Mouse (Mus musculus): ENCODE measurements around the gene Tll1.
"Not testable (repeated sequence)": the region's sequence is repeated elsewhere in the genome, so short reads cannot be mapped to it uniquely, and the experiment has no call there.

Tll1 gene

DNA sequence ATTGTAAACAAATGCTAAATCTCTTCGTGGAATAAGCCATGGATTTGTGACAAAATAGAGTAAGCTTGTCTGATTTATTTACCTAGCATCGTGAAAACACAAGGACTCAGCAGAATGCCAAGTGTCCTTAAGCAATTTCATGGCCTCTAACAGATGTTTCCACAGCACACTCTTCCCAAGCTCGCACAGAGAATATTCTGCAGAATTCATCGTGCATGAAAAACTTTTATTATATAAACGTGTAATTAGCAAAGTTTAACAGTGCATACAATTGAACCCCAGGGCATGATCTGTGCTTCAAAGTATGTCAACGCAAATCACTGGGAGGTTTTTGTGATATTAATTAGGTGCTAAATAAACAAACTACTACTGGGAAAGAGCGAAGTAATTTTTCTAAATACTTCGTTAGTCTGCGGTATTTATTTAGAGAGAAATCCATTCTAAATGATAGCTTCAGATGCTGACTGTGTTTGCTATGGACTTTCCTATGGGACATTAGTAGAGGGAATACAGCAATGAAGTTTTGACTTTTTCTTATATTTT is 158.0 kb downstream of the Tll1 start:
- Histone ChIP-seq H3K4me1 (replicated peaks; ENCODE audit: low read depth, low read length) (no peaks in the 10 kb centered on the region), H3K27me3 (ENCODE audit: insufficient read depth, low read length) (no peaks in the 10 kb centered on the region), H3K4me3 (replicated peaks; ENCODE audit: low read length) (no peak overlapping the region), H3K36me3 (ENCODE audit: insufficient read depth, low read length) (no peaks in the 10 kb centered on the region), H3K9me3 (ENCODE audit: low read length) (no peaks in the 10 kb centered on the region)
- TF ChIP-seq NANOG (IDR thresholded peaks at IDR 0.05; ENCODE audit: borderline replicate concordance, low read length) (no peak), CTCF (conservative IDR thresholded peaks at IDR 0.05; ENCODE audit: low read length) (no peak), POU5F1 (IDR thresholded peaks at IDR 0.05; ENCODE audit: borderline replicate concordance, low read length) (no peak)

DNA sequence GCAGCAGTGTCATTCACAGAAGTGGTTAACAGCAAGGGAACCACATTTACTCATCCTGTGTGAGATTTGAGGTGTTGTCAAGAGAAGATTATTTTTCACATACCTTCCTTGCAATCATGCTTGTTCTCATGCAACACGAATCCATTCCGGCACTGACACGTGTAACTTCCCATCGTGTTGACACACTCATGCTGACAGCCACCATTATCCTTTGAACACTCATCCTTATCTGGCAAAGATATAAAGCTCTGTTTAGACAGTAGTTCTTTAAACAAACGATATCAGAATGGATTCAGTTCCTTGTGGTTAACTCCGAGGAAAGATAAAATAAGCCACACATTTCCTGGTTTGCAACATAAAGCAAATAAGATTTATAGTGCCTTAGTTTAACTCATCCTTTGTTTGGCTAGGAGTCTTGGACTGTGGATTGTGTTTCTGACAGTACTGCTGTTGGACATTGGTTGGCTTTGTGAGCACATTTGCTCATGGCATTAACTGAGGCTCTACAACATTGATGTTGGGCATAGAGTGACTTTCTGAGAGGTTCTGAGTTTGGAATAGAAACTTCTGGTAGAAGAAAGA is 164.7 kb downstream of the Tll1 start:
- Histone ChIP-seq H3K4me3 (replicated peaks; ENCODE audit: low read length) (no peak overlapping the region), H3K4me1 (replicated peaks; ENCODE audit: low read depth, low read length) (no peaks in the 10 kb centered on the region), H3K36me3 (ENCODE audit: insufficient read depth, low read length) (no peaks in the 10 kb centered on the region), H3K9me3 (ENCODE audit: low read length) (no peaks in the 10 kb centered on the region), H3K27me3 (ENCODE audit: insufficient read depth, low read length) (no peaks in the 10 kb centered on the region)
- TF ChIP-seq CTCF (conservative IDR thresholded peaks at IDR 0.05; ENCODE audit: low read length): no peak
- no peak for TF ChIP-seq NANOG (IDR thresholded peaks at IDR 0.05; ENCODE audit: borderline replicate concordance, low read length)
- TF ChIP-seq POU5F1 (IDR thresholded peaks at IDR 0.05; ENCODE audit: borderline replicate concordance, low read length): no peak

- H3K4me1 ChIP-seq (replicated peaks; ENCODE audit: low read depth, low read length): no peaks in the 10 kb centered on the region
- H3K9me3 ChIP-seq (ENCODE audit: low read length): no peaks in the 10 kb centered on the region
- TF ChIP-seq POU5F1 (IDR thresholded peaks at IDR 0.05; ENCODE audit: borderline replicate concordance, low read length) (no peak), NANOG (IDR thresholded peaks at IDR 0.05; ENCODE audit: borderline replicate concordance, low read length) (no peak), CTCF (conservative IDR thresholded peaks at IDR 0.05; ENCODE audit: low read length) (no peak)
- H3K36me3 ChIP-seq (ENCODE audit: insufficient read depth, low read length): no peaks in the 10 kb centered on the region
- no peaks in the 10 kb centered on the region for H3K27me3 ChIP-seq (ENCODE audit: insufficient read depth, low read length)
- no peak overlapping the region for H3K4me3 ChIP-seq (replicated peaks; ENCODE audit: low read length)
These were observed 175.2 kb downstream of the Tll1 start for GRCm38 (mm10) chr8:64030672-64031385.

- H3K4me3 ChIP-seq (replicated peaks; ENCODE audit: low read length): no peak overlapping the region
- H3K9me3 ChIP-seq (ENCODE audit: low read length): no peaks in the 10 kb centered on the region
- no peak for TF ChIP-seq CTCF (conservative IDR thresholded peaks at IDR 0.05; ENCODE audit: low read length)
- no peak for TF ChIP-seq POU5F1 (IDR thresholded peaks at IDR 0.05; ENCODE audit: borderline replicate concordance, low read length)
- no peak for TF ChIP-seq NANOG (IDR thresholded peaks at IDR 0.05; ENCODE audit: borderline replicate concordance, low read length)
- H3K27me3 ChIP-seq (ENCODE audit: insufficient read depth, low read length): no peaks in the 10 kb centered on the region
- no peaks in the 10 kb centered on the region for H3K36me3 ChIP-seq (ENCODE audit: insufficient read depth, low read length)
- H3K4me1 ChIP-seq (replicated peaks; ENCODE audit: low read depth, low read length): no peaks in the 10 kb centered on the region
These were observed 176.0 kb downstream of the Tll1 start for GRCm38 (mm10) chr8:64030081-64030480.

- no peak overlapping the region for H3K4me3 ChIP-seq (replicated peaks; ENCODE audit: low read length)
- H3K36me3 ChIP-seq (ENCODE audit: insufficient read depth, low read length): no peaks in the 10 kb centered on the region
- TF ChIP-seq POU5F1 (IDR thresholded peaks at IDR 0.05; ENCODE audit: borderline replicate concordance, low read length): no peak
- TF ChIP-seq CTCF (conservative IDR thresholded peaks at IDR 0.05; ENCODE audit: low read length): no peak
- no peaks in the 10 kb centered on the region for H3K27me3 ChIP-seq (ENCODE audit: insufficient read depth, low read length)
- no peaks in the 10 kb centered on the region for H3K9me3 ChIP-seq (ENCODE audit: low read length)
- H3K4me1 ChIP-seq (replicated peaks; ENCODE audit: low read depth, low read length): no peaks in the 10 kb centered on the region
These were observed 176.5 kb downstream of the Tll1 start for GRCm38 (mm10) chr8:64029525-64029924.

GRCm38 (mm10) chr8:64024359-64024758 is 181.7 kb downstream of the Tll1 start:
- H3K27me3 ChIP-seq (ENCODE audit: insufficient read depth, low read length): no peaks in the 10 kb centered on the region
- H3K9me3 ChIP-seq (ENCODE audit: low read length): no peaks in the 10 kb centered on the region
- TF ChIP-seq CTCF (conservative IDR thresholded peaks at IDR 0.05; ENCODE audit: low read length) (no peak), NANOG (IDR thresholded peaks at IDR 0.05; ENCODE audit: borderline replicate concordance, low read length) (no peak), POU5F1 (IDR thresholded peaks at IDR 0.05; ENCODE audit: borderline replicate concordance, low read length) (no peak)
- no peaks in the 10 kb centered on the region for H3K36me3 ChIP-seq (ENCODE audit: insufficient read depth, low read length)
- H3K4me3 ChIP-seq (replicated peaks; ENCODE audit: low read length): no peak overlapping the region
- H3K4me1 ChIP-seq (replicated peaks; ENCODE audit: low read depth, low read length): no peaks in the 10 kb centered on the region

- no peaks in the 10 kb centered on the region for H3K27me3 ChIP-seq (ENCODE audit: insufficient read depth, low read length)
- TF ChIP-seq CTCF (conservative IDR thresholded peaks at IDR 0.05; ENCODE audit: low read length): peak; percentile 37; the same call in 1 of the 2 replicates
- TF ChIP-seq POU5F1 (IDR thresholded peaks at IDR 0.05; ENCODE audit: borderline replicate concordance, low read length): no peak
- H3K4me1 ChIP-seq (replicated peaks; ENCODE audit: low read depth, low read length): no peaks in the 10 kb centered on the region
- no peaks in the 10 kb centered on the region for H3K9me3 ChIP-seq (ENCODE audit: low read length)
- H3K4me3 ChIP-seq (replicated peaks; ENCODE audit: low read length): no peak overlapping the region
- no peaks in the 10 kb centered on the region for H3K36me3 ChIP-seq (ENCODE audit: insufficient read depth, low read length)
These were observed 182.5 kb downstream of the Tll1 start for GRCm38 (mm10) chr8:64023579-64023978.

- TF ChIP-seq NANOG (IDR thresholded peaks at IDR 0.05; ENCODE audit: borderline replicate concordance, low read length) (no peak), CTCF (conservative IDR thresholded peaks at IDR 0.05; ENCODE audit: low read length) (no peak), POU5F1 (IDR thresholded peaks at IDR 0.05; ENCODE audit: borderline replicate concordance, low read length) (no peak)
- Histone ChIP-seq H3K4me1 (replicated peaks; ENCODE audit: low read depth, low read length) (no peaks in the 10 kb centered on the region), H3K4me3 (replicated peaks; ENCODE audit: low read length) (no peak overlapping the region), H3K27me3 (ENCODE audit: insufficient read depth, low read length) (no peaks in the 10 kb centered on the region), H3K9me3 (ENCODE audit: low read length) (no peaks in the 10 kb centered on the region), H3K36me3 (ENCODE audit: insufficient read depth, low read length) (no peaks in the 10 kb centered on the region)
These were observed 183.0 kb downstream of the Tll1 start for GRCm38 (mm10) chr8:64023027-64023426.

- H3K27me3 ChIP-seq (ENCODE audit: insufficient read depth, low read length); H3K36me3 ChIP-seq (ENCODE audit: insufficient read depth, low read length); H3K9me3 ChIP-seq (ENCODE audit: low read length); H3K4me3 ChIP-seq (replicated peaks; ENCODE audit: low read length): not testable (repeated sequence)
- H3K4me1 ChIP-seq (replicated peaks; ENCODE audit: low read depth, low read length): peaks cover 20% of the 10 kb centered on the region
These were observed 235.3 kb downstream of the Tll1 start for GRCm38 (mm10) chr8:63970612-63971391.

All from E14TG2a.4 (cell line).